Mouse (Mus musculus): ENCODE results near the gene Smchd1. TPM values are rescaled to one million over a fixed set of nuclear protein-coding genes. Genes with fewer than 3 reads are reported as not detected.

Smchd1 gene
- polyA plus RNA-seq, 1 experiment = 27.5 TPM

DNA sequence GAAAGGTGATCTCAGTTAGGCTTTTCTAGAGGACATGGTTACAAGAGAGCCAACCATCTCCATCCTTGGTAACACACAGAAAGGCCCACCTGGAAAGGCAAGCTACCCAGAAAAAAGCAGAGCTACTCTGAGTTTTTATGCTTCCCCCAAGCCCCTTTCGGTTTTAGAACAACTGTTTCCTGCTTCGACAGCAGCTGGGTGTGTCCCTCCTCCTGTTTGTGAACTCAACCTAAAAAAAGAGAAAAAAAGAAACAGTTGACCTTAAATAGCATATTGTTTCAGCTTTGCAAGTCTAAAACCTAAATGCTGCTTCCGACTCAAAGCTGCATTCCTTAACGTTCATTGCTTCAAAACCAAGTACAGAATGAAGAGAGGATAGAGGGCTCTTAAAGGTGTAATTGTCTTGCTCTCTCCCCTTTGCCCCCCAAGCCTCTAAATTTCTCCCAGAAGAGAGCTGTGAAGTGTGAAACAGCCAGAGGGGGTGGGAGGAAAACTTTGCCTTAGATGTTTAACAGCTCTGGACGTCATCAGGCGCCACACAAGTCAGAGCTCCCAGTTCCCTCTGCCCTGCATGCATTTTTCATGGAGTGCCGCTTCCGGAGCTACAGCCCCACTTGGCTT is 11.2 kb upstream of the Smchd1 start:
- TF ChIP-seq CTCF (IDR thresholded peaks at IDR 0.05; ENCODE audit: control insufficient read depth, insufficient read depth, low read length) (no peak), POLR2A (IDR thresholded peaks at IDR 0.05; ENCODE audit: borderline replicate concordance, control insufficient read depth, low read depth, low read length) (no peak)
- H3K4me1 ChIP-seq (ENCODE audit: control insufficient read depth, insufficient read depth, low read length) = no peaks in the 10 kb centered on the region; the same call in 1 of the 2 replicates
- peak overlapping the region; percentile 96 for H3K27ac ChIP-seq (ENCODE audit: control insufficient read depth, insufficient read depth, low read depth, low read length, poor library complexity)
- peak overlapping the region; percentile 59 for H3K4me3 ChIP-seq (replicated peaks; ENCODE audit: control insufficient read depth, low read depth, low read length)
- 4% methylated on average over 8 of the region's 8 CpGs for WGBS

DNA sequence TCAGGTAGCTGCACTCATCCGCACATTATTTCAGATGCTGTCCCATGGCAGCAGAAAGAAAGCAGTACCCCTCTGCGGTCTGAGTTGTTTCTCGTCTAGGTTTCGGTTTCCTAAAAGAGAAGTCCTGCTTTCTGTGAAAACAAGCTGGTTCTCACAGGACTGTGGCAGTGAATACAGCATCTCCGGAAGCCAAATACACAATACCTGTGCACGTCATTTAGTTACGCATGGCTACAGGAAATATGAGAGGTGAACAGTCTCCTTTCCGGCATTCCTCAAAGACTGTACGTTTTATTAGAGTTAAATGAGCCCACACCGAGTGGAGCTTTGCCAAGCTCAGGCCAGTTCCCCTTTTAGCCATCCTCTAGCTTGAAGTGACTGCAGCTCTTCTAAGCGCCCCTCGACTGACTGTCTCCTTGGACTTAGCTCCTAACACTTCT is 10.7 kb upstream of the Smchd1 start:
- H3K27ac ChIP-seq (ENCODE audit: control insufficient read depth, insufficient read depth, low read depth, low read length, poor library complexity) = peak overlapping the region; percentile 96
- no peaks in the 10 kb centered on the region; the same call in 1 of the 2 replicates for H3K4me1 ChIP-seq (ENCODE audit: control insufficient read depth, insufficient read depth, low read length)
- no peak for TF ChIP-seq POLR2A (IDR thresholded peaks at IDR 0.05; ENCODE audit: borderline replicate concordance, control insufficient read depth, low read depth, low read length)
- no peak for TF ChIP-seq CTCF (IDR thresholded peaks at IDR 0.05; ENCODE audit: control insufficient read depth, insufficient read depth, low read length)
- H3K4me3 ChIP-seq (replicated peaks; ENCODE audit: control insufficient read depth, low read depth, low read length) = peak overlapping the region; percentile 59
- under 1% methylated on average over 12 of the region's 12 CpGs for WGBS

DNA sequence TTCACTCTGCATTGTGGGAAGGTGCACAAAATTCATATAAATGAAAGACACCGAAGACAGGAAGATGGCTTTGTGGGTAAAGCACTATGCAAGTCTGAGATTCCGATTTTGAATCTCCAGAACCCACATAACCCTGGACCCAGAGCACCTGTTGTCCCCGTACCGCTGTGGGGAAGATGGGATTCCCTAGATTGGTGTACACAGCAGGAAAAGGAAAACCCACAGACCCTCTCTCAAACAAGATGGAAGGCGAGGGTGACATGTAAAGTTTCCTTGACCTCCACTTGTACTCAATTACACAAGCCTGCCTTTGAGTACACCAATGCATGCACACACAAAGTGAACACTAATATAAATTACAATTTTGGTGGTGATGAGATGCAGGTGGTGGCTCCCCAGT is 9.6 kb upstream of the Smchd1 start:
- H3K27ac ChIP-seq (ENCODE audit: control insufficient read depth, insufficient read depth, low read depth, low read length, poor library complexity) = peak overlapping the region; percentile 96
- no peak for TF ChIP-seq POLR2A (IDR thresholded peaks at IDR 0.05; ENCODE audit: borderline replicate concordance, control insufficient read depth, low read depth, low read length)
- no peak for TF ChIP-seq CTCF (IDR thresholded peaks at IDR 0.05; ENCODE audit: control insufficient read depth, insufficient read depth, low read length)
- 80% methylated on average over 5 of the region's 5 CpGs for WGBS

DNA sequence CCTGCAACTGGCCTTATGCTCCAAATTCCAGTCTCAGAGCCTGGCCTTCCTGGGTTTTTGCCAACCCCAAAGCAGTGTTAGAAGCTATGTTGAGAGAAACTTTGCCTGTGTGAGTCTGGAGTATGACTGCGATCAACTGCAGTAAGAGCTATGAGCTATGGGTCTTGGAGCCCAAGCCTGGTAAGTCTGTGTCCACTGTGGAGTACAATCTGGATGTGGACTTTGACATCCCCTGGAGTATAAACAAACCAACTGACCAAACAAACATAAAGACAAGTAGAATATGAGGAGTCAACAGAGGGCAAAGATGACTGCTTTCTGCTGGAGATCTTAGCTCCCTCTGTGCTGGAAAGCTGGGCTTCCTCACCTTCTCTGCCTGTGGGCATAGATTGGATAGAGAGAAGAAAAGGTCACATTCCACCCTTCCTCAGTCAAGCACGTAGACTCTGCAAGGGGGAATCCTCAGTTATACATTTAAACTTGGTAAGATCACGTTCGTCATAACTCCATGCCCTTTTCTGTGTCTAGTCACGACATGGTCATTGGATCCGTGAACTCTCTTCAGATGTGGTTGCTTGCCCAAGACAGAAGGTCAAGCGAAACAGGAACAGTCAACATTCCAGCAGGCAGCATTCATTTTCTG is 8.4 kb upstream of the Smchd1 start:
- 82% methylated on average over 7 of the region's 7 CpGs for WGBS
- Histone ChIP-seq H3K4me3 (replicated peaks; ENCODE audit: control insufficient read depth, low read depth, low read length) (no peak overlapping the region), H3K4me1 (ENCODE audit: control insufficient read depth, insufficient read depth, low read length) (peaks cover 1% of the 10 kb centered on the region; the same call in 1 of the 2 replicates), H3K27ac (ENCODE audit: control insufficient read depth, insufficient read depth, low read depth, low read length, poor library complexity) (peak overlapping the region; percentile 33; the same call in 1 of the 2 replicates)
- TF ChIP-seq POLR2A (IDR thresholded peaks at IDR 0.05; ENCODE audit: borderline replicate concordance, control insufficient read depth, low read depth, low read length) (no peak), CTCF (IDR thresholded peaks at IDR 0.05; ENCODE audit: control insufficient read depth, insufficient read depth, low read length) (no peak)

More for the DNA sequence above, 9.6 kb upstream of the Smchd1 start:
- Histone ChIP-seq H3K4me1 (ENCODE audit: control insufficient read depth, insufficient read depth, low read length) (peaks cover 1% of the 10 kb centered on the region; the same call in 1 of the 2 replicates), H3K4me3 (replicated peaks; ENCODE audit: control insufficient read depth, low read depth, low read length) (no peak overlapping the region)

DNA sequence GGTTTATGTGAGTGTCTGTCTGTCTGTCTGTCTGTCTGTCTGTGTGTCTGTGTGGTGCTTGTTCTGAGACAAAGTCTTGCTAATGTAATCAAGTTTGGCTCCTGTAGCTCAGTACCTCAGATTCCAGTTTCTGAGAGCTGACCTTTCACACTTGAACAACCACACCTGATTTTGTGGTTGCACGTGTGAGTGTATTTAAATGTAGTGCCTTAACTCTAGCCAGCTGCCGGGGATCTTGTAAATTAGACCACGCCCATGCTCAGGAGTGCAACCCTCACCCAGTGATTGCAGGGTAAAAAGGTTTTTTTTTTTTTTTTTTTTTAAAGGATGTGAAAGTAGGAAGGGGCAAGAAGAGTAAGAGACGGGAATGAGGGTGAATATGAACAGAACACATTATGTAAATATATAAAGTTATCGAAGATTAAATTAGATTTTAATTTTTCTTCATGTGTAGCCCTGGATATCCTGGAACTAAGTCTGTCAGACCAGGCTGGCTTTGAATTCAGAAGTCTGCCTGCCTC is 4.3 kb upstream of the Smchd1 start:
- Histone ChIP-seq H3K27ac (ENCODE audit: control insufficient read depth, insufficient read depth, low read depth, low read length, poor library complexity) (peak overlapping the region; percentile 56; the same call in 1 of the 2 replicates), H3K4me3 (replicated peaks; ENCODE audit: control insufficient read depth, low read depth, low read length) (no peak overlapping the region), H3K4me1 (ENCODE audit: control insufficient read depth, insufficient read depth, low read length) (peaks cover 3% of the 10 kb centered on the region; the same call in 1 of the 2 replicates)
- TF ChIP-seq CTCF (IDR thresholded peaks at IDR 0.05; ENCODE audit: control insufficient read depth, insufficient read depth, low read length) (no peak), POLR2A (IDR thresholded peaks at IDR 0.05; ENCODE audit: borderline replicate concordance, control insufficient read depth, low read depth, low read length) (no peak)
- 22% methylated on average over 5 of the region's 5 CpGs for WGBS

DNA sequence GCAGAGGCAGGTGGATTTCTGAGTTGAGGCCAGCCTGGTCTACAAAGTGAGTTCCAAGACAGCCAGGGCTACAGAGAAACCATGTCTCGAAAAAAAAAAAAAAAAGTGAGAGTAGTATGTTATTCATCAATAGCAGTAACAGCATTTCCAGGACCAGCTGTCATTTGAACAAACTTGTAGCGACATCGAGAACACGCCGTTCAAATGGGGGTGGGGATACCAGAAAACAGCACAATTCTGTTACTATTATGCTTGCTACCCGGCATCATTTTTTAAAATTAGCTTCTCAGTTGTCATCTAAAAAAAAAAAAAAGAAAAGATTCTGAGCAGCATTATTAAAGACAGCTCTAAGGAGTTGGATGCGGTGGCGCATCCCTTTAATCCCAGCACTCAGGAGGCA is 2.3 kb upstream of the Smchd1 start:
- no peak overlapping the region for H3K27ac ChIP-seq (ENCODE audit: control insufficient read depth, insufficient read depth, low read depth, low read length, poor library complexity)
- WGBS = 94% methylated on average over 8 of the region's 8 CpGs
- H3K4me1 ChIP-seq (ENCODE audit: control insufficient read depth, insufficient read depth, low read length) = peaks cover 5% of the 10 kb centered on the region; the same call in 1 of the 2 replicates
- H3K4me3 ChIP-seq (replicated peaks; ENCODE audit: control insufficient read depth, low read depth, low read length) = no peak overlapping the region
- TF ChIP-seq POLR2A (IDR thresholded peaks at IDR 0.05; ENCODE audit: borderline replicate concordance, control insufficient read depth, low read depth, low read length) (no peak), CTCF (IDR thresholded peaks at IDR 0.05; ENCODE audit: control insufficient read depth, insufficient read depth, low read length) (no peak)

DNA sequence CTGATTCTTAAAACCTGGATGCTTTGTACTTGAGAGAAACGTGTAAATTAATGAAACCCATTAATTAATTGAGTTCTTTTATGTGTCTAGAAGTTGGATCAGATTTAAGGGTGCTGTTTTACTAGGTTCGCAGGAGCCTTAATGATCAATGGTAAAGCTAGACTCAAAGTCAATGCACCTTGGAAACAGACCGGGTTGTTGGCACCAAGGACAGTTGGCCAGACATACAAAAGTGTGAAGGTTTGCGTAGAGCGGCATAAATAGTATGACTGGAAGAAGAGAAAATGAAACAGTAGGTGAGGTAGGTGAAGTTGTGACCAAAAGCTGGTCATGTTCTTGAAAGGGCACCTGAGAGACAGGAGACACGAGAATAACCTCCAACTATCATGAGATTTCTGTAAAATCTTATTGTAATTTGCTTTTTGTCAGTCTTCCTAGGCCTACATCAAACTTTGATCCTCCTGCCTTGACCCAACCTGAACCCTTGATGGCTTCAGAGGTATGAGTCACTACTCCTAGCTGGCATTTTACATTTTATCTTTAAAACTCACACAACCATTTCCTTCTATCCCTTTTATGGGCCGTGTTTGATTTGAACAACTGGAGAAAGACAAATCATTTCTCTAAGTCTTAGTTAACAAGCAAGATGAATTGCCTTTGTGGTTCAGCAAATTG is 1.3 kb upstream of the Smchd1 start:
- Histone ChIP-seq H3K27ac (ENCODE audit: control insufficient read depth, insufficient read depth, low read depth, low read length, poor library complexity) (no peak overlapping the region), H3K4me1 (ENCODE audit: control insufficient read depth, insufficient read depth, low read length) (peaks cover 6% of the 10 kb centered on the region; the same call in 1 of the 2 replicates), H3K4me3 (replicated peaks; ENCODE audit: control insufficient read depth, low read depth, low read length) (no peak overlapping the region)
- 74% methylated on average over 7 of the region's 7 CpGs for WGBS
- no peak for TF ChIP-seq CTCF (IDR thresholded peaks at IDR 0.05; ENCODE audit: control insufficient read depth, insufficient read depth, low read length)
- TF ChIP-seq POLR2A (IDR thresholded peaks at IDR 0.05; ENCODE audit: borderline replicate concordance, control insufficient read depth, low read depth, low read length) = no peak

DNA sequence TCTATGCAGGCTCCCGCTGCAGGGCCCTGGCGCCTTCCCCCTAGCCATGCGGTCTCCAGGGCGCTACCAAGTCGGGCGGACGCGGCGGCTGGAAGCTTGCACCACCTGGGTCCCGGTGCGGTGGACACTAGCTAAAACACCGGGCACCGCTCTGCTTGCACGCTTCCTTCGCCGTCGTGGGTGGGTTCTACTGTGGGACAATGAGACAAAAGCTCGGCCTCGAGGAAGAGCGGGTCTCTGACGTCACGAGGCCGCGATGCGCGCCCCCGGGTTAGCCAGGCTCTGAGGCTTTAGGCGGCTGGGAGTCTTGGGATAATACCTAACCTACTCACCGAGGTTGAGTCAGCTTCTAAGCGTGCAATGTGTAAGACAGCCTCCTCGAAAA is 554 bp upstream of the Smchd1 start:
- WGBS = 1% methylated on average over 31 of the region's 31 CpGs
- Histone ChIP-seq H3K27ac (ENCODE audit: control insufficient read depth, insufficient read depth, low read depth, low read length, poor library complexity) (peak overlapping the region; percentile 96), H3K4me3 (replicated peaks; ENCODE audit: control insufficient read depth, low read depth, low read length) (peak overlapping the region; percentile 82), H3K4me1 (ENCODE audit: control insufficient read depth, insufficient read depth, low read length) (peaks cover 6% of the 10 kb centered on the region; the same call in 1 of the 2 replicates)
- TF ChIP-seq POLR2A (IDR thresholded peaks at IDR 0.05; ENCODE audit: borderline replicate concordance, control insufficient read depth, low read depth, low read length) = 0 out of 2 replicates have a peak, but pooled peaks have one; percentile 1
- no peak for TF ChIP-seq CTCF (IDR thresholded peaks at IDR 0.05; ENCODE audit: control insufficient read depth, insufficient read depth, low read length)
